Mouse (Mus musculus) testis, adult 2 months (tissue): ENCODE data around the gene Pde9a.

Experiments
- CTCF ChIP-seq: fragments of 200-500 bp; IDR thresholded peaks from 2 replicates; pipeline ENCODE4 v1.5.1; 2012; ENCODE audit warnings: low read depth, mild to moderate bottlenecking, inconsistent platforms, low read length, moderate library complexity; ENCODE audit not compliant: control insufficient read depth, insufficient read depth, insufficient replicate concordance
- POLR2A ChIP-seq: fragments of 200-500 bp; IDR thresholded peaks from 2 replicates; pipeline ENCODE4 v1.6.1; 2012; ENCODE audit warnings: low read depth, mild to moderate bottlenecking, inconsistent platforms, low read length, moderate library complexity; ENCODE audit not compliant: control insufficient read depth

- no peak for TF ChIP-seq POLR2A
- no peak for TF ChIP-seq CTCF
Observed at GRCm38 (mm10) chr17:31487433-31488060, 101.5 kb downstream of the Pde9a start.
